9 mouse cellular contexts compared by ENCODE assay signal in the genomic region with DNA sequence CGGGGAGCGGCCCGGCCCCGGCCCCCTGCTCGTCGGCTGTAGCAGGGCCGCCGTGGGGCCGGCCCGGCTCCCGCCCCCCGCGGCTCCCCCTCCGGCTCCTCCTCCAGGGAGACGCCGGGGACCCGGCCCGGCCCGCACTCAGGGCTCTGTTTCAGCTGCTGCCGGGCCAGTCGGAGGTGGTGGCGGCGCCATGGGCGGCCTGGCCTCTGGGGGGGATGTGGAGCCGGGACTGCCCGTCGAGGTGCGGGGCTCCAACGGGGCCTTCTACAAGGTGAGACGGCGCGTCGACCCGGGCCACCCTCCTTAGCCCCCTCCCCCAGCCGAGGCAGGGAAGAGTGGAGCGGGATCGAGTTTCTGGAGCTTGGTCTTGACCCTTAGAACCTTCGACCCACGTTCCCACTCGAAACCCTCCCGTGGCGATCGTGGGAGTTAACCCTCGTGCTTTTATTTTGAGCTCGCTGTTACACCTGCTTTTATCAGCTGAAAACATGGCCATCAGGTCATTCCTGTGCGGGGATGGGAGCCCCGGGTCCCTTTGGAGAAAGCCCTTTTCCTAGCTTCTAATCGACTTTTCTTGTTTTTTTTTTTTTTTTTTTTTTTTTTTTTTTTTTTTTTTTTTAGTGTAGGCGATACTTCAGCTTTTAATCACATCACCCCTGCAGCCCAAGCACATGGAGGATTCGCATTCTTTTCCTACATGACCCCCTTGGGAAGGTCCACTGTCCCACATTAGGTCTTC. TPM values are rescaled to one million over a fixed set of nuclear protein-coding genes. Genes with fewer than 3 reads are reported as not detected.
DNase-seq lines count a peak whose midpoint lies in the region; ATAC-seq and TF ChIP-seq lines count a peak whose summit lies in the region.
"Had no signal": no experiment of that assay in that cellular context is flagged by ENCODE, and none has a peak within 500 bp of the region (broad histone marks: within the 10 kb centered on the region; RNA-seq: fewer than 3 reads in every experiment).

No protein-coding gene starts in this region.

- no peak for TF ChIP-seq POLR2A in ES-Bruce4 (IDR thresholded peaks at IDR 0.05; ENCODE audit: insufficient read depth, low read length)

- H3K9me3 ChIP-seq in ES-Bruce4 (replicated peaks; ENCODE audit: control insufficient read depth, insufficient read depth, low read length, poor library complexity, severe bottlenecking): no peaks in the 10 kb centered on the region
- H3K9me3 ChIP-seq in embryonic facial prominence, embryonic 15.5 days (replicated peaks): no peaks in the 10 kb centered on the region
- no peaks in the 10 kb centered on the region for H3K9me3 ChIP-seq in hindbrain, embryonic 12.5 days (replicated peaks)
- H3K9me3 ChIP-seq in liver, embryonic 15.5 days (replicated peaks): no peaks in the 10 kb centered on the region
- no peaks in the 10 kb centered on the region for H3K9me3 ChIP-seq in neural tube, embryonic 14.5 days (ENCODE audit: control insufficient read depth, low read length)

- no peaks in the 10 kb centered on the region for H3K4me1 ChIP-seq in ES-Bruce4 (ENCODE audit: control insufficient read depth, insufficient read depth, low read length)
- H3K4me1 ChIP-seq in embryonic facial prominence, embryonic 15.5 days: peaks cover 19% of the 10 kb centered on the region
- peaks cover 29% of the 10 kb centered on the region for H3K4me1 ChIP-seq in hindbrain, embryonic 12.5 days
- H3K4me1 ChIP-seq in liver, embryonic 15.5 days (replicated peaks): peaks cover 43% of the 10 kb centered on the region
- H3K4me1 ChIP-seq in neural tube, embryonic 14.5 days (ENCODE audit: control insufficient read depth, insufficient read depth, low read length): peaks cover 18% of the 10 kb centered on the region

- H3K27me3 ChIP-seq in ES-Bruce4 (ENCODE audit: control insufficient read depth, insufficient read depth, low read length, poor library complexity, severe bottlenecking): no peaks in the 10 kb centered on the region
- no peaks in the 10 kb centered on the region for H3K27me3 ChIP-seq in embryonic facial prominence, embryonic 15.5 days
- no peaks in the 10 kb centered on the region for H3K27me3 ChIP-seq in hindbrain, embryonic 12.5 days
- H3K27me3 ChIP-seq in liver, embryonic 15.5 days: no peaks in the 10 kb centered on the region
- H3K27me3 ChIP-seq in neural tube, embryonic 14.5 days (ENCODE audit: control insufficient read depth, insufficient read depth, low read length): no peaks in the 10 kb centered on the region

- H3K4me2 ChIP-seq in embryonic facial prominence, embryonic 15.5 days (replicated peaks): peak overlapping the region; percentile 60
- H3K4me2 ChIP-seq in hindbrain, embryonic 12.5 days (replicated peaks): peak overlapping the region; percentile 78
- H3K4me2 ChIP-seq in liver, embryonic 15.5 days: peak overlapping the region; percentile 76
- H3K4me2 ChIP-seq in neural tube, embryonic 14.5 days (ENCODE audit: low read depth, low read length): peak overlapping the region; percentile 85

- H3K36me3 ChIP-seq in ES-Bruce4 (ENCODE audit: control insufficient read depth, insufficient read depth, low read length, poor library complexity, severe bottlenecking): peaks cover 32% of the 10 kb centered on the region
- H3K36me3 ChIP-seq in embryonic facial prominence, embryonic 15.5 days: peaks cover 7% of the 10 kb centered on the region; the same call in 1 of the 2 replicates
- H3K36me3 ChIP-seq in hindbrain, embryonic 12.5 days: no peaks in the 10 kb centered on the region
- H3K36me3 ChIP-seq in liver, embryonic 15.5 days (replicated peaks): peaks cover 18% of the 10 kb centered on the region
- no peaks in the 10 kb centered on the region for H3K36me3 ChIP-seq in neural tube, embryonic 14.5 days (ENCODE audit: control insufficient read depth, insufficient read depth, low read length)

- H3K27ac ChIP-seq in ES-Bruce4 (ENCODE audit: insufficient read depth, low read length): peak overlapping the region; percentile 39
- H3K27ac ChIP-seq in embryonic facial prominence, embryonic 15.5 days (replicated peaks): peak overlapping the region; percentile 97
- peak overlapping the region; percentile 99 for H3K27ac ChIP-seq in hindbrain, embryonic 12.5 days
- H3K27ac ChIP-seq in liver, embryonic 15.5 days (replicated peaks): peak overlapping the region; percentile 93
- peak overlapping the region; percentile 94 for H3K27ac ChIP-seq in neural tube, embryonic 14.5 days (ENCODE audit: low read depth, low read length)

- H3K9ac ChIP-seq in ES-Bruce4 (ENCODE audit: low read depth, poor library complexity, severe bottlenecking): peak overlapping the region; percentile 96
- H3K9ac ChIP-seq in embryonic facial prominence, embryonic 15.5 days: peak overlapping the region; percentile 88
- H3K9ac ChIP-seq in hindbrain, embryonic 12.5 days: peak overlapping the region; percentile 99
- peak overlapping the region; percentile 99 for H3K9ac ChIP-seq in liver, embryonic 15.5 days
- H3K9ac ChIP-seq in neural tube, embryonic 14.5 days (replicated peaks; ENCODE audit: low read depth, low read length): peak overlapping the region; percentile 95

- no peak for TF ChIP-seq CTCF in ES-Bruce4 (IDR thresholded peaks at IDR 0.05; ENCODE audit: low read depth, low read length)

- WGBS in embryonic facial prominence, embryonic 15.5 days: 2% methylated on average over 42 of the region's 50 CpGs
- WGBS in hindbrain, embryonic 12.5 days: 1% methylated on average over 34 of the region's 50 CpGs
- under 1% methylated on average over 37 of the region's 50 CpGs for WGBS in liver, embryonic 15.5 days (ENCODE audit: insufficient replicate concordance)
- under 1% methylated on average over 26 of the region's 50 CpGs for WGBS in neural tube, embryonic 14.5 days

- peak; percentile 71 for ATAC-seq in embryonic facial prominence, embryonic 15.5 days (ENCODE audit: insufficient number of reproducible peaks, low FRiP score, low TSS enrichment, low read depth)
- peak; percentile 55 for ATAC-seq in hindbrain, embryonic 12.5 days (ENCODE audit: low FRiP score)
- peak; percentile 59 for ATAC-seq in liver, embryonic 15.5 days (ENCODE audit: insufficient read depth)
- ATAC-seq in neural tube, embryonic 14.5 days (ENCODE audit: low read depth): peak; percentile 62

- peak overlapping the region; percentile 89 for H3K4me3 ChIP-seq in ES-Bruce4 (ENCODE audit: low read depth, low read length)
- H3K4me3 ChIP-seq in embryonic facial prominence, embryonic 15.5 days (replicated peaks): peak overlapping the region; percentile 71
- peak overlapping the region; percentile 100 for H3K4me3 ChIP-seq in hindbrain, embryonic 12.5 days
- H3K4me3 ChIP-seq in liver, embryonic 15.5 days (replicated peaks): peak overlapping the region; percentile 94
- peak overlapping the region; percentile 89 for H3K4me3 ChIP-seq in neural tube, embryonic 14.5 days (ENCODE audit: low read depth, low read length)

- DNase-seq in heart, adult 8-10 months (ENCODE audit: low spot score): peak; percentile 40
- DNase-seq in heart, adult 18-20 months: no peak
- no peak for DNase-seq in frontal cortex, adult 2 months (ENCODE audit: extremely low spot score in 1 of 2, low spot score in 1 of 2)

- TF ChIP-seq EP300 in ES-Bruce4 (IDR thresholded peaks at IDR 0.05; ENCODE audit: insufficient read depth, low read depth, low read length): no peak

RNA-seq across cellular contexts. Expression of a gene that starts 0.5 kb away (rescaled TPM):
- total RNA-seq in heart, adult 8-10 months (2022): 100 to 1,000 TPM in 1 of 4 experiments, 10 to 100 TPM in 3; 92.4 to 109 (median 94.5) TPM
- total RNA-seq in heart, adult 18-20 months (2021): 10 to 100 TPM; 91.3 to 97.2 TPM
- 170 and 173 TPM in 2 replicates for polyA plus RNA-seq in ES-Bruce4 (2011; ENCODE audit: insufficient read depth, insufficient read length, low read depth, missing spikeins)
- polyA plus RNA-seq in embryonic facial prominence, embryonic 15.5 days (2015; fragmentation: Nextera tagmentation; extraction: Ambion mirVana): 33.4 and 34.2 TPM in 2 replicates
- 62.7 and 62.8 TPM in 2 replicates for polyA plus RNA-seq in hindbrain, embryonic 12.5 days (2016; fragmentation: Nextera tagmentation; extraction: Ambion mirVana)
- polyA plus RNA-seq in liver, embryonic 15.5 days (2015; fragmentation: Nextera tagmentation; extraction: Ambion mirVana): 7.3 and 9.7 TPM in 2 replicates
- polyA plus RNA-seq in neural tube, embryonic 14.5 days (2014; fragmentation: Nextera tagmentation; extraction: Ambion mirVana): 31.1 and 34.0 TPM in 2 replicates
- polyA plus RNA-seq in frontal cortex, adult 2 months (2012; rRNA removed): 136 and 154 TPM in 2 replicates

RNA-seq across cellular contexts. Expression of a gene that starts 11.5 kb away (rescaled TPM):
- total RNA-seq in heart, adult 8-10 months (2022): 1 to 10 TPM; 2.6 to 5.3 (median 3.3) TPM
- 1 to 10 TPM; 3.3 to 3.8 TPM for total RNA-seq in heart, adult 18-20 months (2021)
- polyA plus RNA-seq in ES-Bruce4 (2011; ENCODE audit: insufficient read depth, insufficient read length, low read depth, missing spikeins): 9.1 and 9.6 TPM in 2 replicates
- polyA plus RNA-seq in embryonic facial prominence, embryonic 15.5 days (2015; fragmentation: Nextera tagmentation; extraction: Ambion mirVana): 19.8 and 22.5 TPM in 2 replicates
- polyA plus RNA-seq in hindbrain, embryonic 12.5 days (2016; fragmentation: Nextera tagmentation; extraction: Ambion mirVana): 24.4 and 26.6 TPM in 2 replicates
- polyA plus RNA-seq in liver, embryonic 15.5 days (2015; fragmentation: Nextera tagmentation; extraction: Ambion mirVana): 10.2 and 11.1 TPM in 2 replicates
- polyA plus RNA-seq in neural tube, embryonic 14.5 days (2014; fragmentation: Nextera tagmentation; extraction: Ambion mirVana): 23.8 and 25.1 TPM in 2 replicates
- polyA plus RNA-seq in frontal cortex, adult 2 months (2012; rRNA removed): 20.3 and 26.3 TPM in 2 replicates
- total RNA-seq: neutrophil, adult 5-6 weeks had no signal

RNA-seq across cellular contexts. Expression of a gene that starts 15.6 kb away (rescaled TPM):
- total RNA-seq in heart, adult 8-10 months (2022): not detected
- not detected for total RNA-seq in heart, adult 18-20 months (2021)
- not detected in 2 replicates for polyA plus RNA-seq in ES-Bruce4 (2011; ENCODE audit: insufficient read depth, insufficient read length, low read depth, missing spikeins)
- not detected in 2 replicates for polyA plus RNA-seq in embryonic facial prominence, embryonic 15.5 days (2015; fragmentation: Nextera tagmentation; extraction: Ambion mirVana)
- polyA plus RNA-seq in hindbrain, embryonic 12.5 days (2016; fragmentation: Nextera tagmentation; extraction: Ambion mirVana): not detected in 2 replicates
- polyA plus RNA-seq in liver, embryonic 15.5 days (2015; fragmentation: Nextera tagmentation; extraction: Ambion mirVana): 26.6 and 27.2 TPM in 2 replicates
- polyA plus RNA-seq in neural tube, embryonic 14.5 days (2014; fragmentation: Nextera tagmentation; extraction: Ambion mirVana): not detected in 2 replicates
- 0.11 and 0.16 TPM in 2 replicates for polyA plus RNA-seq in frontal cortex, adult 2 months (2012; rRNA removed)
- total RNA-seq: neutrophil, adult 5-6 weeks had no signal

RNA-seq across cellular contexts. Expression of a gene that starts 21.8 kb away (rescaled TPM):
- not detected for total RNA-seq in heart, adult 8-10 months (2022)
- not detected for total RNA-seq in heart, adult 18-20 months (2021)
- 45.2 and 48.1 TPM in 2 replicates for polyA plus RNA-seq in ES-Bruce4 (2011; ENCODE audit: insufficient read depth, insufficient read length, low read depth, missing spikeins)
- 5.2 TPM in 2 replicates for polyA plus RNA-seq in embryonic facial prominence, embryonic 15.5 days (2015; fragmentation: Nextera tagmentation; extraction: Ambion mirVana)
- polyA plus RNA-seq in hindbrain, embryonic 12.5 days (2016; fragmentation: Nextera tagmentation; extraction: Ambion mirVana): 0.26 TPM in 1 of 2 replicates, not detected in the other
- not detected in 2 replicates for polyA plus RNA-seq in liver, embryonic 15.5 days (2015; fragmentation: Nextera tagmentation; extraction: Ambion mirVana)
- polyA plus RNA-seq in neural tube, embryonic 14.5 days (2014; fragmentation: Nextera tagmentation; extraction: Ambion mirVana): not detected in 2 replicates
- polyA plus RNA-seq in frontal cortex, adult 2 months (2012; rRNA removed): 0.34 TPM in 1 of 2 replicates, not detected in the other

RNA-seq across cellular contexts. Expression of a gene that starts 27.6 kb away (rescaled TPM):
- 10 to 100 TPM; 12.4 to 16.3 (median 13.1) TPM for total RNA-seq in heart, adult 8-10 months (2022)
- total RNA-seq in heart, adult 18-20 months (2021): 10 to 100 TPM; 15.2 to 16.4 TPM
- polyA plus RNA-seq in ES-Bruce4 (2011; ENCODE audit: insufficient read depth, insufficient read length, low read depth, missing spikeins): 20.4 and 24.0 TPM in 2 replicates
- polyA plus RNA-seq in embryonic facial prominence, embryonic 15.5 days (2015; fragmentation: Nextera tagmentation; extraction: Ambion mirVana): 12.4 and 13.4 TPM in 2 replicates
- polyA plus RNA-seq in hindbrain, embryonic 12.5 days (2016; fragmentation: Nextera tagmentation; extraction: Ambion mirVana): 12.1 and 18.5 TPM in 2 replicates
- polyA plus RNA-seq in liver, embryonic 15.5 days (2015; fragmentation: Nextera tagmentation; extraction: Ambion mirVana): 14.1 and 14.7 TPM in 2 replicates
- 66.6 and 99.6 TPM in 2 replicates for polyA plus RNA-seq in neural tube, embryonic 14.5 days (2014; fragmentation: Nextera tagmentation; extraction: Ambion mirVana)
- polyA plus RNA-seq in frontal cortex, adult 2 months (2012; rRNA removed): 324 and 357 TPM in 2 replicates
- total RNA-seq: neutrophil, adult 5-6 weeks had no signal

Comparison
In these comparisons a context has a peak if more than half of its experiments do, and no peak if none do; other contexts are left out.
1. H3K27ac ChIP-seq: peak in every context shown above with its lines; median percentile 99 in hindbrain, embryonic 12.5 days; 97 in embryonic facial prominence, embryonic 15.5 days; 94 in neural tube, embryonic 14.5 days; 93 in liver, embryonic 15.5 days; 39 in ES-Bruce4.
2. RNA of a gene that starts 15.6 kb away (polyA plus RNA-seq): 26.6 to 27.2 TPM in liver, embryonic 15.5 days; 0.11 to 0.16 TPM in frontal cortex, adult 2 months, not detected in ES-Bruce4, not detected in embryonic facial prominence, embryonic 15.5 days, not detected in hindbrain, embryonic 12.5 days and not detected in neural tube, embryonic 14.5 days; every median in the first group is over 10 times any median in the second.
3. Peak in every context shown above with its lines, with median percentiles within 50 percentile points of each other: H3K4me3 ChIP-seq, H3K9ac ChIP-seq, ATAC-seq and H3K4me2 ChIP-seq.